Mouse (Mus musculus) frontal cortex, adult 2 months (tissue): ENCODE measurements around the gene Rptor. TPM values are rescaled to one million over a fixed set of nuclear protein-coding genes. Genes with fewer than 3 reads are reported as not detected.

Experiments used
- DNase-seq, 2 experiments: peaks; one replicate each; pipeline ENCODE4 v3.0.0; 2022; ENCODE audit warnings: low spot score in 1 of 2; ENCODE audit errors: extremely low spot score in 1 of 2
- polyA plus RNA-seq: library from polyadenylated mRNA; depleted of rRNA; stranded (reverse); fragments of >200 nt; gene quantifications from 2 replicates; pipeline ENCODE4 v1.2.3, GENCODE M21; 2012

The Rptor gene
- polyA plus RNA-seq, 1 experiment: 38.6 TPM

DNA sequence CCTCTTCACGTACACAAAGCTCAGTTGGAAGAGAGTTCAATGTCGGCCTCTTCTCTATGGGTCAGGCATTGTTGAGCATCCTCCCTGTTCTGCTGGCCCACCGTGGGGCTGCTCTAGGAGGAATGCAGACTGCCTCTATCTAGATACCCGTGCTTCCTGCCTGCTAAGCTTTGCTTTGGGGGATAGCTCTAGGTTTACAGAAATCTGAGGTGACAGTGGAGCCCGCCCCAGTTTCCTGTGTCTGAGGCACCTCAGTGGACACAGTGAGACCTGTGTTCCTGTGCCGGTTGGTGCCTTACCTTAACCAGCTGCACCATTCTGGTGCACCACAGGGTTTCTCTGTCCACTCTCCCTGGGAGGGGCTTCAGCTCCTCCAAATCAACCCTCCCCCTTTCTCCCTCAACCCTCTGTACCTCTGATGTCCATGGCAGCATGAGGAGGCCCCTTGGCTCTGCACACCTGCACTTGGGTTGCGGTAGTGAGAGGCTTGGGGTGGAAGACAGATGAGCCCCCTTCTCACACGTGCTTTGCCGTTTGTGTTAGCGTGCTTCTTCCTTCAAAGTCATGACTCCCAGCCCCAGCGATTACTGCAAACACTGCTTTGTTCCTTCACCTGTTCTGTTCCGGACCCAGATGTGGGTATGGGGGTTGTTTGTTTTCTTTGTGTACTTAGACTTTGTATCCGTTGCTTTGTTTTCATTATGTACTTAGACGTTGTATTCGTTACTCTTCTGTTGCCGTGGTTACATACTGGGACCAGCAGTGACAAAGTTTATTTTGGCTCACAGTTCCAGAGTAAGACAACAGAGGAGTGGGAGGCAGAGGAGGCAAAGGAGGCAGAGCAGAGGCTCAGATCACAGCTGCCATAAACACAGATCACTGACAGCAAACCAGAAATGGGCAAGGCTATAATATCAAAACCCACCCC, 231.4 kb downstream of the Rptor start:
- no peak for DNase-seq

DNA sequence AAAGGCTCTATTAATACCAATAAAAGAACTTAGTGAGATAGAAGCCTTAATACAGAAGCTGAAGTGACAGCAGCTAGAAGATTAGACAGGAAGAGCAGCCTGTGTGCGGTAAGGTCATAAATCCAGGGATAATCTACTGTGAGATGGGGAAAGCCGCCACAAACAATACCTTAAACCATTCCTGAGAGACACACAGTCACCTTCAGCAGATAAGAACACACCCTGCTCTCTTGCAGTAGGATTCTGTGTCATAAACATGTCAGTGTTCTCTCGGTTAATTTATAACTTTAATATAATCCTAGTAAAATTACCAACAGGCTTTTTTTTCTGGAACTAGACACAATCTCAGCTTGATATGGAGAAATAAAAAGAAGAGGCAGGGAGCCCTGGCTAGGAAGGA, 233.6 kb downstream of the Rptor start:
- DNase-seq: no peak

DNA sequence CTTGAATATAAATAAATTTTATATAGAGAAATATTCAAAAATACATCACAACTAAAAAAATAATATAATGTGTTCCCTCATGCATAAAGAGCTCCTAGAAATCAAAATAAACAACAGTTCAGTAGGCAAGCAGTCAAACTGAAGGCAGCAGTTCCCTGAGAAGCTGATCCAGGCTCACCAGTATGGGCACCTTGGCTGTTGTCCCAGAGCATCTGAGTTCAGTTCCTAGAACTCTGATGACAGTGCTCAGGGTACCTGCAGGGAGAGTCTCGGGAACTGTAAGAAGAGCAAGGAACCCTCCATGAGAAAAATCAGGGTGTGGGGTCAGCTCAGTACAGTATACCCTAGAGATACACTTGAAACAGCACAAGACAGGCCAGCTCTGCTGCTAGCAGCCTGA, 235.1 kb downstream of the Rptor start:
- DNase-seq: no peak

DNA sequence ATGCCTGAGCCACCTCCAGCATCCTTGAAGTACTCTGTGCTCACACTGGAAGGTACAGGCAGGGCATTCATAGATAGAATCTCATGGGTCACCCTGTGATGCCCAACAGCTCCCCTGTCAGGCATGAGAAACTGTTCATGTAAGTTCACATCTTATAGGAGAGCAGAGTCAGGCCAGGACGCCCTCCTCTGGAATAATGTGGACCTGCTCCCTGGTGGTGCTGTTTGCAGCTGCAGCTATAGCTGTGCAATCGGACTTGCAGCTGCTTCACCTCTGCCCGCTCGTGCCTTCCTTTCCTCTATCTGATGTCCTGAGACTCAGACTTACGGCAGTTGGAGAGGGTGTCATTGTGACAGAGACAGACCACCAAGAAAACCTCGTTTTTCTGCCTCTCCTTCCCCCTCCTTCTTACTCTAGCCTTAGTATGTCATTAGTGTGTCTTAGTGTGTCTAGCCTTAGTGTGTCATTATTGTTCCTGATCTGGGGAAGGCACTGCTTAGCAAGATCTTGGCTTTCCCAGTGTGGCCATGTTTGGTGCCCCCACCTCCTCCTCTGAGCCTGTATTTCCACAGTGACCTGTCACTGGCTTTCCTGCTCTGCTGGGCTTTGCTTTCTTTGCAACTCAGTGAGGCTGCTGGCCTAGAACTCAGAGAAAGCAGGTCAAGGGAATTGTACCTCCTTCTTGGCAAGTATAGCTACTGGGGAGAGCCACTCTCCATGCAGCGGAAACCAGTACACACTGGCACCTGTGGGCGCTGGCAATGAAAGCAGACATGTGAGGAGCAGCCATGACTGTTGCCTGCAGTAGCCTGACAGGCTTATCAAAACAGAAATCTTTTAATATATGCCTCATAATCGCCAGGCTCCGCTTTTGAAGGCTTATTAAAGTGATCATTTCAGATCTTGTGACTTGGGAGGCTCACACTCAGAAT, 237.0 kb downstream of the Rptor start:
- DNase-seq: no peak

DNA sequence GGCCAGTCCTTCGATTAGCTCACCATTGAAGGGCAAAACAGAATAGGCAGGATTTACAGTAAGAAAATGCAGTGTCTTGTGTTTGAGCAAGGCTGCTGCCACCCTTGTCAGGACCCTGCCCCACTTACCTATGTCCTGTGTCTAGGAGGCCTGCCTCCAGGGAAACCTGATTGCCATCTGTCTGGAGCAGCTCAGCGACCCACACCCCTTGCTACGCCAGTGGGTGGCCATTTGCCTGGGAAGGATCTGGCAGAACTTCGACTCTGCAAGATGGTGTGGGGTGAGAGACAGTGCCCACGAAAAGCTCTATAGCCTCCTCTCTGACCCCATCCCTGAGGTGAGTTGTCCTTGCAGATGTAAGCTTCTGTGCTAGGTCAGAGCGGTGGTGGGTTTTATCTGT, 243.9 kb downstream of the Rptor start:
- DNase-seq: no peak

DNA sequence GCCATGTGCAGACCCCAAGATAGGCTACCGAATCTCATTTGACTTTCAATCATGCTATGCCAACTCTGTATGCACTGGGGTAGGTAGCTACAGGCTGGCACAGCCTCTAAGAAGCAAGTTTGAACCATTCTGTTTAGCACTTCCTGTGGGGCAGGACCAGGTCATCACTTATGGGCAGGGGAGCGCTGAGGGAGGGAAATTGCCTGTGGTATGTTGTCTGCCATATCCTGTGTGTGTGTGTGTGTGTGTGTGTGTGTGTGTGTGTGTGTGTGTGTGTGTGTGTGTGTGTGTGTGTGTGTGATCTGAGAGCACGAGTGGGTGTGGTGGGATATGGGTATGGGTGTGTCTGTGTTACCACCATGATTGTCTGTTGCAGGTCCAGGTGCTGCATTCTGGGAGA, 244.4 kb downstream of the Rptor start:
- no peak for DNase-seq

DNA sequence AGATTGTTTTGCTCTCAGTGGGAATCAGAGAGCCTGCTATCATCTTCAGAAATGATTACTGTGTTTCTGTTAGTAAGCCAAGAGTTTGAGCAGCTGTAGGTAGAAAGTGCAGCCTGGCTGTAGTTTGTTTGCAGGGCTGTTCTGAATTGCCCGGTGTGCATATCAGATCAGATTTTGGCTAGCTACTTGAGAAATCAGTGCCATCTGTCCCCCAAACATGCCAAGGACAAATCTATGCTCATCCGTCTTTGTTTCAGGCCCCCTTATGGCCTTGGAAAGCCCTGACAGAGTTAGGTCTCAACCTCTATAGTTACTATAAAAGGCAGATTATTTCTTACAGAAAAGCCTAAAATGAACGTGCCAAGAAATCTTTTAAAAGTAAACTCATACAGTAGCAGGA, 244.9 kb downstream of the Rptor start:
- DNase-seq: no peak

DNA sequence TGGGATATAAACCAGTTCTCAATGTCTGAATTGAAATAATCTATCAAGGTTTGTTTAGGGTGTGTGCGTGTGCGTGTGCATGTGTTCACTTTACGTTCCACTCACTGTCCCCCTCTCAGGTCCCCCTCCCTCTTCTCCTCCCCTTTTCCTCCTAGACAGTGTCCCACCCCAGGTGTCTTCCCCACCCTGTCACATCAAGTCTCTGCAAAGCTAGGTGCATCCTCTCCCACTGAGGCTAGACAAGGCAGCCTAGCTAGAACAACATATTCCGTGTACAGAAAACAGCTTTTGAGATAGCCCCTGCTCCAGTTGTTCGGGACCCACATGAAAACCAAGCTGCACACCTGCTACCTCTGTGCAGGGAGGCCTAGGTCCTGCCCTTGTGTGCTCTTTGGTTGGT, 245.5 kb downstream of the Rptor start:
- no peak for DNase-seq

DNA sequence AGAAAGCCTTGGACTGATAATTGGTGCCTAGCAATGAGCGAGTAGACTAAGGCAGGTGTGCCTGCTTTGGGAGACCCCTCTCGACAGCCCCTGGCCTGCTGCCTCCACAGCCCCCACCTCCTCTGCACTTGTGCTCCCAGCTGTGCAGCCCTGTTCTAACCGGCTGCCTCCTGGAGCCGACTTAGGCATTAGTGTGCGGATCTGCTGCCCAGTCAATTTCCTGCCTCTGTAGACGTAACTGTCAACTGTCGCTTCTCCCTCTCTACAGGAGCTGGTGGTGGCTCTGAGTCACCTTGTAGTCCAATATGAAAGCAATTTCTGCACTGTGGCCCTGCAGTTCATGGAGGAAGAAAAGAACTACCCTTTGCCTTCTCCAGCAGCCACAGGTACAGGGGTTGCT, 253.3 kb downstream of the Rptor start:
- DNase-seq: no peak

DNA sequence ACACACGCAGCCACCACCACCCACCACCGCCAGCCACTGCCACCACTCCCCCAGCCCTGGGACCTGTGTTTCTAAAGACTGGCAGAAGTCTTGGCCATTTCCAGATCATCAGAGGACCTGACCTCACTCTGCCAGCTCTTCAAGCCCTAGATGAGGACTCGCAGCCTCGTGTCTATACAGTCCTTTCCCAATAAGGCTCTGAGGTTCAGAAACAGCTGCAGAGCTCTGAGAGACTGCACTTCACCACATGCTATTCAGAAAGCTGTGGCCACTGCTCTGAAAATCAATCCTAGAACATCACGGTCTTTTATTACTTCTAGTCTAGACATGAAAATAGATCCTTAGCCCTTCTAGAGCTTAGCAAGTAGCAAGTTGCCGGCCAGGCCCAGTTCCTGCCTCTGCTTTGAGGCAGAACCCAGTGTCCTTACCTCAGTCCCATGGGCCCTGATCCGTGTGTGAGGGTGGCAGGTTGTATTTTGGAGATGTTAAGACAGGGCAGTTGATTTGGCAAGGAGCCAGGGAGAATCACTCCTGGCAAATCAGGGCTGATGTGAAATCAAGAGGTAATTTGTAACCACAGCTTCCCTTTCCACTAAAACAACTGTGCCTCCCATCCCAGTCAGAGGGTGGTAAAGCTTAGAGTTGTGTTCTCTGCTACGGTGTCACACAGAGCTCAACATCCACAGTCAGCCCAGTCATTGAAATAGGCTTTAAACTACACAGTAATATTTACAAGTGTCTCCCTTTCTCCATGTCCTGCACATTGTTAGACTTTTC, 260.0 kb downstream of the Rptor start:
- no peak for DNase-seq

DNA sequence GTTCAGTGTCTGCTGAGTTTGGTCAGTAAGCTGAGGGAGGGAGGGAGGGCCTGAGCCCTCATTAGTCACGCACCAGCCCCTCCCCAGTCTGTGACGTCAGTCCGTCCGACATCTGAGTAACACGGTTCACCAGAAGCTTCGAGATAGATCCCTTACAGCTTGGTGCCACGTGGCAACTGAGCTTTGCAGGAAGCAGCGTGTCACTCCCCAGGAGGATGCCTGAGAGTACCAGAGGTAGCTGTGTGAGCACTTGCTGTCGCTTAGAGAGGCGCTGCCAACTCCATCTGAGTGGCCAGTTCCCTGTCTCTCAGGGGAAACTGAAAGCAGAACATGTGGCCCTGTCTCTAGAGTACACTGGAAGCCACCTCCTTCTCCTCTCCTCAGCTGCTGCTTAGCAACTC, 260.7 kb downstream of the Rptor start:
- no peak for DNase-seq

DNA sequence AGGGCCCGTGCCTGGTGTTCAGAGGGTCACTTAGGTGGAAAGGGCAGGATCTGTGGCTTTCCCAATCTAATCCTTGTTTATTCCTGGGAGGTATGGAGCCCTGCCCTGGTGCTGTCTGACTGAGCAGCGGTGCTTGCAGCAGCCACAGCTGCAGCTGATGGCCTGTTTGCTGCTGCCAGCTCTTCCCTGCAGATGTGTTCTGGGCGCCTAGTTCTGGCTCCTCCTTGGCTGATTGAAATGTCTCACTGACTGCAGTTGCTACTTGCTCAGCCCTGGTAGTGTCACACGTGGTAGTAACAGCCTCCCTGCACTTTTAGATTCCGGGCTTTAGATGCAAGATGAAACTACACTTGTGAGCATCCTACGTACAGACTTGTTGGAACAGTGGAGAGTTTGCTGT, 264.1 kb downstream of the Rptor start:
- DNase-seq: no peak

DNA sequence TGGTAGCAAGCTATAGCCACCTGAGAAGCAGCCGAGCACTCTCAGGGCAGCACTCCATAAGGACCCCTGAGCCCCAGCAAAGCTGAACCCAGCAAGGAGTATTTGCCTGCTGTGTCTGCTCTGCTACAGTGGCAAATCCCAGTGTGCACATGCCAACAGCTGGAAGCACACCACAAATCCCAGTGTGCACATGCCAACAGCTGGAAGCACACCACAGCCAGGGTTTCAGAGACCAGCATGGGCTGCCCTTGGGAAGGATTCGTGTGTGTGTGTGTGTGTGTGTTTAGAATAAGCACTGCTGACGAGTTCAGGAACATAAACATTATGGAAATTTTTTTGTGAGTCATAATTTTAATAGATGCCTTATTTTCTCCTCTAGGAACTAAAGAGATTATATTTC, 265.4 kb downstream of the Rptor start:
- DNase-seq: no peak

DNA sequence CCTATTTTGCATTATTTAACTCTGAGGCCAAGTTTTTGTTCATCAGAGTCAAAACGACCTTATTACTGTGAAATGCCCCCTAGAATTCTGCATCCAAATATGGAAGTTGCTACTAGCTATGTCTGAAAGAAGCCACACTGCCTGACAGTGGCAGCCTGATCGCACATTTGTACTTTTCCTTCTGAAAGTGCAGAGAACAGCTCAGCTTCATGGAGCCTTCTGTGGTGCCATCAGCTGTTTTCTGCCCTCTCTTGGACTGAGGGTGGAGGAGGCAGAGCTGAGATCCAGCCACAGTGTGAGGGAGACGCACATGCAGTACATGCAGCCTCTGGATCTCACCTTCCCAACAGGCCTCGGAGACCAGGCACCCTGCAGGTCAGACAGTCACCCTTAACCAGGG, 265.9 kb downstream of the Rptor start:
- peak in 1 of 2 experiments; percentile 41 for DNase-seq

DNA sequence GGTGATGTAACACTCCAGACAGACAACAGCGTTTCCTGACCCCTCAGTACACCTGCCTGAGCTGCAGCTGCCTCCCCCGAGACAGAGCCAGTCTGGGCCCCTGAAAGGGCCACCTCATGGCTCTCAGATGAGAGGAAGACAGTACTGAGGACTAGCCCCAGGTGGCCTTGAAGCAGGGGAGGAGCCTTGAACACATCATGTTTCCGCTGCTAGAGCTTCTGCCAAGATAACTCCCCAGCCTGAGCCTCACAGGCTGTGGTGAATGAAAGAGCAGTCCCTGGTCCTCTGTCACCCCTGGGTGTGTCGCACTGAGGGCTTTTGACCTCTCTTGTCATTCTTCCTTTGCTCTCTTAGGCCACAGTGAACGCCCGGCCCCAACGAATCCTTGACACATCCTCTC, 268.4 kb downstream of the Rptor start:
- no peak for DNase-seq

DNA sequence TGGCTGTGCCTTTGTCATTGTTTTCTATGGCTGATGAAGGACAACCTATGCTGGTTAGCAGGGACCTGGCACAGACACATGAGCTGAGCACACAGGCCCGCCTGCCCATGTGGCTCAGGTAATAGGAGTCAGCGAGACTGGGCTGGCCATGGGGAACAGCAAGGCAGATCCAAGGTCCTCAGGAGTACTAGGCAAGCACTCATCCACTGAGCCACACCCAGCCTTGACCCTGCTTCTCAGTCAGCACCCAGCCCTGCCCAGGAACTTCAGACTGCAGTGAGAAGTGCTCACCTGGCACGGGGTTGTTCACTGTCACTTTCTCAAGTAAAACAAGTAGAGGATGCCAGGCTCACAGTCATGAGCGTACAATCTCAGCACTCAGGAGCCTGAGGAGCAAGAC, 270.9 kb downstream of the Rptor start:
- DNase-seq: no peak

DNA sequence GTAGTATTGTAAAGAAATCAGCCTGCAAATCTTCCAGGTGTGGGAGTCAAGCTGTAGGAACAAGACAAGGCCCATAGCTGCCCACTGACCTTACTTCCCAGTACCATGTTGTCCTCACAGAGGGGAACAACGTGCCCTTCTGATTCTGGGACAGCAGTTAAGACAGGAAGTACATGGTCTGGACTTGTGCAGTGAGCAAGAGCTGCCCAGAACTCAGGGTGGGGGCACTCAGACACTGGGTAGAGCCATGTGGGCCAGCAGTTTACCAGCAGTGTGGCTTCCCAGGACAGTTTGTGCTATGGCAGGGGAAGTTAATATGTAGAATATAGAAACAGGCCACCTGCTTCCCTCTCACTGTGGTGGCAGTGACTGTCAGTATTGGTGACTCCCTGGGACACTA, 272.1 kb downstream of the Rptor start:
- no peak for DNase-seq

DNA sequence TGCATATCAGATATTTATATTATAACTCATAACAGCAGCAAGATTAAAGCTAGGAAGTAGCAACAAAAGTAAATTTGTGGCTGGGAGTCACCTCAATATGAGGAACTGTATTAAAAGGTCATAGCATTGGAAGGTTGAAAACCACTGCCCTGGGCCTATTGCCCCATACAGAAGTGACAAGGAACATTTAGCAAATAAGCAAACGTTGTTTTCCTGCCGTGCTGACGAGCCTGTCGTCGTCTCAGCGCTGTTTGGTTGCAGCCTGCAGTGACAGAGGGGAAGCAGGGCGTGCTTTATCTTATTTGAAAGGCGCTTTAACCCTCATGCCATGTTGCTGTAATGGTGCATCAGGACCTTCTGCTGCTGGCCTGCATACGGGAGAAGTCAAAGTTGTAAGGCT, 273.0 kb downstream of the Rptor start:
- no peak for DNase-seq

DNA sequence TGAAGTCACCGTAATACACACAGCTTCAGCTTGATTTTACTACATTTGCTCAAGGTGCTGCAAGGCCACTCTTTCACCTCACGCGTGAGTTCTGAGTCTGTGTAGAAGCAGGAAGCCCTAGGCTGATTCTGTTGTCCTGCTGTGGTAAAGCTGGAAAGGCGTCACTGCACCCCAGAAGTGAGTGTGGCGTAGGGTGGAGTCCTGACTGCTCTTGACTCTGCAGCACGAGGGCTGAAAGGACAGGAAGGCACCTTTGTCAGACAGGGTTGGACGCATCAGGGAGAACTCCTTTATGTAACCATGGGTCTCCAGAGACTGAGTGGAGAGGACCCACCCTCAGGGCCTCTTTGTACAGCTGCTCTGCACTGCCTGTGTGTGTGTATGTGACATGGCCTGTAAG, 274.4 kb downstream of the Rptor start:
- no peak for DNase-seq

DNA sequence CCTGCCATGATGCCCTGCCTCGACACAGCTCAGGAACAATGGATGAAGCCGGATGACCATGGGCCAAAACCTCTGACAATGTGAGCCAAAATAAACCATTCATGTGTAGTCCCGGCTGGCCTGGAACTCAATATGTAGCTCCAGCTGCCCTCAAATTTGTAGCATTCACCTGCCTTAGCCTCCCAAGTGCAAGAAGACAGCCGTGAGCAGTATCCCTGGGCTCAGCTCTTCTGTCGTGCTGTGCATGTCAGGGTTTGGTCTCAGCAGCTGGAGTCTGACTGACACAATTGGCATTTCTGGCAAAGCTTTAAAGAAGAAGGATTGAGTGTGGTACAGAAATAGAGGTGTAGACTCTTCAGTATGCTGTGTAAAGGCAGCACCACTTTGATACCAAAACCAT, 276.9 kb downstream of the Rptor start:
- no peak for DNase-seq

DNA sequence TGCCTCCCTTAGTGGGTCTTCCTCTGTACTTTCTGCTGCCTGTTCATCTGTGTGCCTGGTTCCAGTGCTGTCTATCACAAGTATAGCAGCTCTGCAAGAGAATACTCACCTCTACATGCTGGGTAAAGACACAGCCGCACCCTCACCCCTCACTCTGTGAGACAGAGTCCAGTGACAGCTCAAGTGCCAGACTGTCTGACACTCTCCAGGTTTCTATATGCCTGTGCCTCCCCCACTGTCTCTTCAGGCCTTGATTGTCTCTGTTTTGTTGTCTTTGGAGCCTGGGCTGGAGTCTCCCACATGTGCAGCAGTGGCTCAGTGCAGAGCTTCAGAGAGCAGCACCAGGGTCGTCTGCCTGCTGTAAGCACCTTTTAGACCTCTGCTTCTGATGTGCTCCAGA, 280.9 kb downstream of the Rptor start:
- no peak for DNase-seq
